Mouse (Mus musculus) megakaryocyte, embryonic 14.5 days (primary cell): ENCODE results near the gene Zfp933.

Source experiments
- FLI1 ChIP-seq: IDR thresholded peaks from 2 replicates; pipeline ENCODE4 v1.6.1; 2012; ENCODE audit warnings: low read length, inconsistent platforms, mixed read lengths
- GATA1 ChIP-seq: IDR thresholded peaks from 3 replicates; pipeline ENCODE4 v1.6.1; 2012; ENCODE audit warnings: mixed read lengths, low read length, inconsistent platforms, borderline replicate concordance

GRCm38 (mm10) chr4:147824389-147824788, 23.8 kb downstream of the Zfp933 start:
- TF ChIP-seq GATA1 (no peak), FLI1 (no peak)
